Mouse (Mus musculus) CH12.LX (cell line): ENCODE results near the gene Plppr3. TPM values are rescaled to one million over a fixed set of nuclear protein-coding genes. Genes with fewer than 3 reads are reported as not detected.

Experiments
- DNase-seq: peaks from one replicate; pipeline ENCODE4 v3.0.0-alpha.2; 2013; ENCODE audit errors: extremely low read depth
- H3K27ac ChIP-seq: 2 replicates; pipeline ENCODE4 v1.5.1; 2012; ENCODE audit warnings: low read depth, mild to moderate bottlenecking, control low read depth, moderate library complexity; ENCODE audit not compliant: insufficient read depth
- H3K27me3 ChIP-seq: replicated peaks from 2 replicates; pipeline ENCODE3; 2012; ENCODE audit warnings: inconsistent platforms
- H3K36me3 ChIP-seq, 2 experiments: replicated peaks in 1 of 2; 2 replicates each; pipeline versions ENCODE3 to v1.6.1; 2012; ENCODE audit warnings: inconsistent platforms in 1 of 2, low read length in 1 of 2, mild to moderate bottlenecking in 1 of 2, mixed read lengths in 1 of 2, moderate library complexity in 1 of 2; ENCODE audit not compliant: control insufficient read depth in 1 of 2, insufficient read depth in 1 of 2
- H3K4me1 ChIP-seq, 2 experiments: 2 replicates each; pipeline ENCODE4 v1.6.1; 2012; ENCODE audit warnings: inconsistent platforms in 1 of 2, moderate library complexity in 1 of 2; ENCODE audit not compliant: insufficient read depth in 2 of 2, control insufficient read depth in 1 of 2
- H3K4me2 ChIP-seq: 2 replicates; pipeline ENCODE4 v1.6.1; 2012; ENCODE audit warnings: low read depth, mild to moderate bottlenecking, control low read depth; ENCODE audit not compliant: poor library complexity, insufficient read depth, severe bottlenecking
- H3K4me3 ChIP-seq, 3 experiments: fragments of 150-350 bp in 1 of 3; sonication (generic) in 1 of 3; replicated peaks in 1 of 3; 2 replicates each; pipeline versions ENCODE3 to v1.5.1; 2011 to 2012; ENCODE audit warnings: low read depth in 2 of 3, low read length in 2 of 3, mild to moderate bottlenecking in 2 of 3, moderate library complexity in 2 of 3, control low read depth in 1 of 3, improper control_type of control experiment in 1 of 3, inconsistent platforms in 1 of 3, mixed read lengths in 1 of 3; ENCODE audit not compliant: poor library complexity in 1 of 3
- H3K79me2 ChIP-seq: replicated peaks from 2 replicates; pipeline ENCODE4 v1.6.1; 2012; ENCODE audit warnings: mild to moderate bottlenecking, moderate library complexity; ENCODE audit not compliant: control insufficient read depth, poor library complexity, insufficient read depth, severe bottlenecking; ENCODE audit errors: extremely low read depth
- H3K9ac ChIP-seq: 2 replicates; pipeline ENCODE4 v1.6.1; 2012; ENCODE audit warnings: low read depth, mild to moderate bottlenecking, control low read depth, moderate library complexity; ENCODE audit not compliant: insufficient read depth
- H3K9me3 ChIP-seq: replicated peaks from 2 replicates; pipeline ENCODE3; 2012; ENCODE audit warnings: low read length, inconsistent platforms, mixed read lengths
- CHD2 ChIP-seq: IDR thresholded peaks from 2 replicates; pipeline ENCODE4 v1.6.1; 2011; ENCODE audit warnings: low read length, improper control_type of control experiment
- ELF1 ChIP-seq: IDR thresholded peaks from 2 replicates; pipeline ENCODE4 v1.6.1; 2014; ENCODE audit warnings: low read depth, mild to moderate bottlenecking, inconsistent platforms, low read length, improper control_type of control experiment
- GABPA ChIP-seq: IDR thresholded peaks from 2 replicates; pipeline ENCODE4 v1.6.1; 2012; ENCODE audit warnings: low read depth, low read length, improper control_type of control experiment, inconsistent platforms; ENCODE audit not compliant: insufficient replicate concordance
- HCFC1 ChIP-seq: IDR thresholded peaks from 2 replicates; pipeline ENCODE4 v1.6.1; 2012; ENCODE audit warnings: low read depth, mild to moderate bottlenecking, inconsistent platforms, low read length, improper control_type of control experiment
- JUN ChIP-seq: IDR thresholded peaks from 2 replicates; pipeline ENCODE4 v1.6.1; 2011; ENCODE audit warnings: low read depth, mild to moderate bottlenecking, low read length, improper control_type of control experiment, moderate library complexity; ENCODE audit not compliant: insufficient read depth
- JUND ChIP-seq: conservative IDR thresholded peaks from 2 replicates; pipeline ENCODE4 v1.6.1; 2011; ENCODE audit warnings: low read depth, low read length, improper control_type of control experiment
- KAT2A ChIP-seq: IDR thresholded peaks from 2 replicates; pipeline ENCODE4 v1.6.1; 2012; ENCODE audit warnings: low read length, improper control_type of control experiment, inconsistent platforms; ENCODE audit not compliant: insufficient replicate concordance
- MAFK ChIP-seq: IDR thresholded peaks from 2 replicates; pipeline ENCODE4 v1.6.1; 2011; ENCODE audit warnings: low read length, improper control_type of control experiment; ENCODE audit not compliant: insufficient replicate concordance
- MAZ ChIP-seq: IDR thresholded peaks from 2 replicates; pipeline ENCODE4 v1.6.1; 2012; ENCODE audit warnings: low read depth, mild to moderate bottlenecking, inconsistent platforms, low read length, improper control_type of control experiment, moderate library complexity
- MEF2A ChIP-seq: IDR thresholded peaks from 2 replicates; pipeline ENCODE4 v1.6.1; 2014; ENCODE audit warnings: low read depth, mild to moderate bottlenecking, inconsistent platforms, low read length, improper control_type of control experiment, borderline replicate concordance
- MXI1 ChIP-seq: IDR thresholded peaks from 2 replicates; pipeline ENCODE4 v1.6.1; 2011; ENCODE audit warnings: mild to moderate bottlenecking, low read depth, low read length, improper control_type of control experiment
- MYC ChIP-seq: IDR thresholded peaks from 2 replicates; pipeline ENCODE4 v1.6.1; 2011; ENCODE audit warnings: low read depth, mild to moderate bottlenecking, improper control_type of control experiment, low read length
- NELFE ChIP-seq: IDR thresholded peaks from 2 replicates; pipeline ENCODE4 v1.6.1; 2011; ENCODE audit warnings: low read depth, low read length, improper control_type of control experiment
- NRF1 ChIP-seq: IDR thresholded peaks from 2 replicates; pipeline ENCODE4 v1.6.1; 2014; ENCODE audit warnings: low read depth, mild to moderate bottlenecking, inconsistent platforms, low read length, improper control_type of control experiment, moderate library complexity
- POLR2A ChIP-seq: IDR thresholded peaks from 2 replicates; pipeline ENCODE4 v1.6.1; 2011; ENCODE audit warnings: low read depth, mild to moderate bottlenecking, improper control_type of control experiment, low read length
- RAD21 ChIP-seq: IDR thresholded peaks from 2 replicates; pipeline ENCODE4 v1.6.1; 2011; ENCODE audit warnings: low read depth, mild to moderate bottlenecking, low read length, improper control_type of control experiment, moderate library complexity
- TBP ChIP-seq: conservative IDR thresholded peaks from 2 replicates; pipeline ENCODE4 v1.6.1; 2011; ENCODE audit warnings: low read depth, low read length, improper control_type of control experiment
- ZC3H11A ChIP-seq: IDR thresholded peaks from 2 replicates; pipeline ENCODE4 v1.6.1; 2012; ENCODE audit warnings: low read depth, mild to moderate bottlenecking, inconsistent platforms, low read length, improper control_type of control experiment
- dilution Hi-C: fragments of 300-500 bp; cut with MboI; formaldehyde crosslinking; loops from 2 replicates; pipeline ENCODE4 v1.14.3; 2020; ENCODE audit warnings: low sequenced_read_pairs; ENCODE audit not compliant: extremely low pct_unique_long_range_greater_than_20kb, extremely low pct_ligation_motif_present
- in situ Hi-C: fragments of 300-500 bp; cut with MboI; formaldehyde crosslinking; loops from 3 replicates; pipeline ENCODE4 v1.14.3; 2019; ENCODE audit warnings: low sequenced_read_pairs, low pct_ligation_motif_present, low pct_unique_long_range_greater_than_20kb, mixed read lengths
- polyA plus RNA-seq: library from polyadenylated mRNA; unstranded; fragments of >175 nt; gene quantifications from 2 replicates; pipeline ENCODE4 v1.2.1, GENCODE M21; 2012; ENCODE audit warnings: low read depth; ENCODE audit not compliant: insufficient read length
- total RNA-seq, 2 experiments: library from RNA; depleted of rRNA; stranded (reverse); fragments of 300-350 nt in 1 of 2; fragments of >200 nt in 1 of 2; gene quantifications; 2 replicates each; pipeline ENCODE4 v1.2.3; 2012 to 2014

Gene Plppr3
- total and polyA plus RNA-seq, 3 experiments: 0.47 to 3.4 TPM; not detected in 1

DNA sequence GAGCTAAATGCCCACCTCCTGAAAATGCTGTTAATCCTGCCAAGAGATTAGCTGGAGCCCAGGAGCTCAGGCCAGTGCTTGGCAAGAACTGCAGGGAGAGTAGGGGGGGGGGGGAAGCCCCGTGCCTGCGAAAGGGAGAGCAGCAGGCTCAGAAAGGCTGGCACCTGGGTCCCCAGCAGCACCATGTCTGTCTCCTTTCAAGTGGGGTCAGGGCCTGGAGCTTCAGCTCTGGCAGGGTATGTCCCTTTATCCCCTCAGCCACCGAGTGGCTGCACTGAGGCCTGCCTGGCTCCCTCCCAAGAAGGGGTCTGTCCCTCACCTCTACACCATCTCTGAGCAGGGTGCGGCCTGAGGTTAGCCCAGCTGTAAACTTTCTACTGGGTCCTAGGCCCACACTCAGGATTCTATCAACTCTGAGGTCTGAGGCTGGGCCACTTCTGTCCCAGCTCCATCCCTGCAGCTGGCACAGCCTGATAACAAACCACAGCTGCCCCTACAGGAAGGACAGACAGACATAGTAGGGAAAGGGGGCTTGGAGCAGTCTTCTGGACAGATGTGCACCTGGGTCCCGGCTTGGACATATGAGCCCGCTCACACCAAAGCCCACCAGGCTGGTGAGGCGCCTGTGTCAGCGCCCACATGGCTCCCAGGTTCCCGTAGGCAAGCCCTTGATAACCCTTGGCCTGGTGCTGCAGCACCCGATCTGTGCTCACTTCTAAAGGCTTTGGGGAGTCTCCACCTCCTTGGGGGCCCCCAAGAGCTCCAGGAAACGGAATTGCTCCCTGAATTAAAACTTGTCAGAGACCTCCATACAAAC is 39.9 kb upstream of the Plppr3 start:
- Histone ChIP-seq H3K27ac (no peak overlapping the region), H3K36me3 (peaks cover 8 to 46% of the 10 kb centered on the region in 2 experiments), H3K4me1 (peaks cover 12 to 38% of the 10 kb centered on the region in 2 experiments), H3K4me2 (no peak overlapping the region), H3K9ac (no peak overlapping the region), H3K27me3 (no peaks in the 10 kb centered on the region), H3K4me3 (no peak overlapping the region), H3K79me2 (no peaks in the 10 kb centered on the region; the same call in 1 of the 2 replicates), H3K9me3 (no peaks in the 10 kb centered on the region)
- no peak for DNase-seq
- in situ Hi-C loops: no loop called here
- dilution Hi-C loops: no loop called here
- TF ChIP-seq POLR2A (no peak), MXI1 (no peak), ELF1 (no peak), HCFC1 (no peak), ZC3H11A (no peak), CHD2 (no peak), MAZ (no peak), KAT2A (no peak)

DNA sequence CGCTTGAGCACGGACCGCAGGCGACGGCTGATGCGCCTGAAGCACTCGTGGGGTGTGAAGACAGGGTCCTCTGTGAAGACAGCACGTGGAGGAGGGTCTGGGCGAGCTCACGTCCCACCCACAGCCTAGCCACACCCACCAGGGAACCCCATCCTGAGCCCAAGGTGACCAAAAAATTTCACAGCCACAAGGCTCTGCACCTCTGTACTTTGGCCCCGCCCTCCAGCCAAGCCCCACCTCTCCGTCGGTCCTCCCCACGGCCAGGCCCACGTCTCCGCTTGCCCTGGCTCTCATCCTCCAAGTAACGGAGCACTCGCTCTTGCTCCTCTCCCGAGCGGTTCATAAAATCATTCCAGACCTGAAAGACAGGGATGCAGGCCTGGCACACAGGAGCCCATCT is 38.0 kb upstream of the Plppr3 start:
- DNase-seq: no peak
- TF ChIP-seq GABPA (no peak), RAD21 (no peak)
- Histone ChIP-seq H3K9me3 (no peaks in the 10 kb centered on the region), H3K79me2 (no peaks in the 10 kb centered on the region; the same call in 1 of the 2 replicates), H3K9ac (no peak overlapping the region), H3K4me1 (peaks cover 15 to 41% of the 10 kb centered on the region in 2 experiments), H3K27me3 (no peaks in the 10 kb centered on the region), H3K27ac (no peak overlapping the region), H3K36me3 (peaks cover 8 to 46% of the 10 kb centered on the region in 2 experiments), H3K4me2 (no peak overlapping the region), H3K4me3 (no peak overlapping the region)
- dilution Hi-C loops (no loop called here), in situ Hi-C loops (no loop called here)

DNA sequence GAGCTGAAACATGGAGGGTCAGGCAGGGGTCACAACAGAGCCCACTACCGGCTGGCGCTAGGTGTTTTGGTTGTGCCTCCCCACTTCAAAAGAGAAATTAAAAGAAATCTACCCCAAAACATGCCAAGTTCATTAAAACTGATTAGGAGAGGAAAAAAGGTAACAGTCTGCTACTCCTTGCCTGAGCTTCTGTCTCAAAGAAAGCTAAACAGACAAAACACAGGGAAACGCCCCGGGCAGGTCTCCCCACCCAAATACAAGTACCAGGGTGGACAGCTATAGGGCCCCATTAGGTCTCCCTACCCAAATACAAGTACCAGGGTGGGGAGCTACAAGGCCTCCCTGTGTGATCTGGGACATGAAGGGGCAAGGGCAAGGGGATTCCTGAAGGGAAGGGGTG is 36.1 kb upstream of the Plppr3 start, which contains the start of gene Gm26602:
TSS of gene Gm26602 (plus strand) at position 301 of the 400 bp plus-strand sequence.
- Histone ChIP-seq H3K79me2 (no peaks in the 10 kb centered on the region), H3K4me1 (peaks cover 11 to 32% of the 10 kb centered on the region in 2 experiments), H3K27ac (no peak within 1 kb of the TSS), H3K4me3 (no peak within 1 kb of the TSS), H3K9me3 (no peaks in the 10 kb centered on the region), H3K4me2 (no peak within 1 kb of the TSS), H3K9ac (no peak within 1 kb of the TSS), H3K36me3 (peaks cover 15 to 64% of the 10 kb centered on the region in 2 experiments), H3K27me3 (no peaks in the 10 kb centered on the region)
- dilution Hi-C loops: no loop called here
- in situ Hi-C loops: no loop called here
- DNase-seq: no peak
- TF ChIP-seq MAZ (no peak), MYC (no peak), JUND (no peak), JUN (no peak), POLR2A (no peak), MAFK (no peak), TBP (no peak), ELF1 (no peak), ZC3H11A (no peak), NRF1 (no peak), NELFE (no peak), MEF2A (no peak)
